8 mouse cellular contexts compared by ENCODE assay signal in the genomic region with DNA sequence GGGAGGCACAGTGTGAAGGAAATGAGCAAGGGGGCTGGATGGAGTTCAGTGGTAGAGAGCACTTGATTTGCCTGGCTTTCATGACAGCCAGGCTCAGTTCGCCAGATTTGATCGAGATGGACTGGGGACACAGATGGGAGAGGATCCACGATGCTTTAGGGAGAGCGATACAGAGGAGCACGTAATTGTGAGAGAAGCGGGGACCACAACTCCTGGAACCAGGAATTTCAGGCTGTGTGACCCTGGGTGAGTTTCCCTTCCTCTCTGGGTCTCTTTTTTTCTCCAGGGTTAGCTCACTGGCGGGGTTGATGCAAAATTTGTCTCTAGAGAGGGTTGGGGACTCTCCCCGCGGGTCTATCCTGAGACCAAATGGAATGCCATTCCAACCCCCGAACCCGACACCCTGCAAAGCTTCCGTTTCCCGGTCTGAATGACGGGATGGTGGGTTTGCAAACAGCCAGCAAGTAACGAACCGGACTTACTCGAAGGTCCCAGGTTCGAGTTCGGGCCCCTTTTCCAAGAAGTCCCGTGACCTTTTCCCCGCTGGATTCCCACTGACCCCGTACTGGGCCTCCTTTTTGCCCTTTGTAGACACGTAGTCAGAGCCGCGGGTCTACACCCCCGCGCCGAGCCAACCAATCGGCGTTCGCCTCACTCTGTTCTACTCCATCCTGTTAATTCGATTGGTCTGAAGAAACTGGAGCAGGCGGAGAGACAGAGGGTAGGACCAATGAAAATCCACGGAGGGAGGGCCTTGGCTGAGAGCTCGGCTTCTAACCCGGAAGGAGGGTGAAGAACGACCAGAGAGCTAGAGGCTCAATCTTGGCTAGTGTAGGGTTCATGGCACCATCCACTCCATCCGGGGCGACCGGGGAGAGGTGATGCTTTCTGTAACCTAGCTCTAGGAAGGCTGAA. TPM values are rescaled to one million over a fixed set of nuclear protein-coding genes. Genes with fewer than 3 reads are reported as not detected.
DNase-seq lines count a peak whose midpoint lies in the region; ATAC-seq lines count a peak whose summit lies in the region.

No protein-coding gene starts in this region.

- peak; percentile 99 for DNase-seq in R1 (ENCODE audit: low read depth, low spot score)
- peak; percentile 97 to 98 for DNase-seq in cerebellum, postnatal 25 days
- peak; percentile 90 for DNase-seq in frontal cortex, postnatal 25 days (ENCODE audit: low spot score in 2 of 2)
- peak; percentile 96 for DNase-seq in hindbrain, embryonic 14.5 days (ENCODE audit: low spot score)
- peak; percentile 95 to 96 for DNase-seq in layer of hippocampus, postnatal 36 days
- peak; percentile 98 for DNase-seq in lung, postnatal 36 days
- peak; percentile 99 for DNase-seq in retina, postnatal 1 day
- DNase-seq in urinary bladder, adult 18-20 months (ENCODE audit: low spot score in 2 of 2), result peak; percentile 94 to 97

- H3K9me3 ChIP-seq in hindbrain, embryonic 14.5 days (ENCODE audit: control insufficient read depth, low read length), result 0 out of 2 replicates have a peak, but pooled peaks cover 6% of the 10 kb centered on the region

- H3K27me3 ChIP-seq in hindbrain, embryonic 14.5 days (ENCODE audit: control insufficient read depth, insufficient read depth, low read length), result no peaks in the 10 kb centered on the region

- peak overlapping the region; percentile 79 for H3K4me2 ChIP-seq in hindbrain, embryonic 14.5 days (replicated peaks)

- peak overlapping the region; percentile 83 for H3K27ac ChIP-seq in hindbrain, embryonic 14.5 days

- H3K36me3 ChIP-seq in hindbrain, embryonic 14.5 days (replicated peaks; ENCODE audit: control insufficient read depth, insufficient read depth), result no peaks in the 10 kb centered on the region

- H3K9ac ChIP-seq in hindbrain, embryonic 14.5 days, result peak overlapping the region; percentile 73

- H3K4me3 ChIP-seq in hindbrain, embryonic 14.5 days (replicated peaks; ENCODE audit: low read length), result peak overlapping the region; percentile 61

- peak; percentile 100 for ATAC-seq in hindbrain, embryonic 14.5 days (ENCODE audit: low FRiP score)

- WGBS in hindbrain, embryonic 14.5 days, result 4% methylated on average over 40 of the region's 40 CpGs

- H3K4me1 ChIP-seq in hindbrain, embryonic 14.5 days (replicated peaks; ENCODE audit: control insufficient read depth, insufficient read depth, low read length), result peaks cover 5% of the 10 kb centered on the region

RNA-seq across cellular contexts. Expression of a gene that starts 4.2 kb away (rescaled TPM):
- 2.8 and 3.7 TPM in 2 replicates for polyA plus RNA-seq in hindbrain, embryonic 14.5 days (2014; fragmentation: Nextera tagmentation; extraction: Ambion mirVana)
- total RNA-seq in layer of hippocampus, postnatal 36 days (2021), result 1 to 10 TPM; 4.0 to 7.8 TPM

RNA-seq across cellular contexts. Expression of a gene that starts 11.1 kb away (rescaled TPM):
- polyA plus RNA-seq in hindbrain, embryonic 14.5 days (2014; fragmentation: Nextera tagmentation; extraction: Ambion mirVana), result 0.47 and 0.82 TPM in 2 replicates
- 10 to 100 TPM; 11.4 to 13.6 TPM for total RNA-seq in layer of hippocampus, postnatal 36 days (2021)

RNA-seq across cellular contexts. Expression of a gene that starts 21.3 kb away (rescaled TPM):
- 13.1 and 15.6 TPM in 2 replicates for polyA plus RNA-seq in hindbrain, embryonic 14.5 days (2014; fragmentation: Nextera tagmentation; extraction: Ambion mirVana)
- total RNA-seq in layer of hippocampus, postnatal 36 days (2021), result 100 to 1,000 TPM; 176 to 202 TPM

RNA-seq across cellular contexts. Expression of a gene that starts 40.5 kb away (rescaled TPM):
- polyA plus RNA-seq in hindbrain, embryonic 14.5 days (2014; fragmentation: Nextera tagmentation; extraction: Ambion mirVana), result 0.25 and 0.43 TPM in 2 replicates
- under 1 TPM; 0.51 to 0.62 TPM for total RNA-seq in layer of hippocampus, postnatal 36 days (2021)

RNA-seq across cellular contexts. Expression of a gene that starts 49.2 kb away (rescaled TPM):
- 3.6 and 4.2 TPM in 2 replicates for polyA plus RNA-seq in hindbrain, embryonic 14.5 days (2014; fragmentation: Nextera tagmentation; extraction: Ambion mirVana)
- 10 to 100 TPM; 12.7 to 13.2 TPM for total RNA-seq in layer of hippocampus, postnatal 36 days (2021)

Comparison
In these comparisons a context has a peak if more than half of its experiments do, and no peak if none do; other contexts are left out.
1. Peak in every context shown above with its lines: DNase-seq, ATAC-seq, H3K4me3 ChIP-seq and H3K27ac ChIP-seq.